Mouse (Mus musculus): ENCODE data around the gene 1110051M20Rik.

1110051M20Rik gene

GRCm38 (mm10) chr2:91351841-91352240, 92.7 kb downstream of the 1110051M20Rik start:
- in situ Hi-C loops (cut with MboI, MseI): no loop called here

GRCm38 (mm10) chr2:91349974-91350457, 94.5 kb downstream of the 1110051M20Rik start:
- in situ Hi-C loops (cut with MboI, MseI): no loop called here

- in situ Hi-C loops (cut with MboI, MseI): no loop called here
Observed at GRCm38 (mm10) chr2:91348936-91349335, 95.6 kb downstream of the 1110051M20Rik start.

GRCm38 (mm10) chr2:91345644-91346043, 98.9 kb downstream of the 1110051M20Rik start:
- in situ Hi-C loops (cut with MboI, MseI): no loop called here

GRCm38 (mm10) chr2:91339591-91339990, 104.9 kb downstream of the 1110051M20Rik start:
- in situ Hi-C loops (cut with MboI, MseI): no loop called here

- in situ Hi-C loops (cut with MboI, MseI): no loop called here
Observed at GRCm38 (mm10) chr2:91335128-91335527, 109.4 kb downstream of the 1110051M20Rik start.

GRCm38 (mm10) chr2:91331051-91331843, 113.3 kb downstream of the 1110051M20Rik start:
- in situ Hi-C loops (cut with MboI, MseI): no loop called here

- in situ Hi-C loops (cut with MboI, MseI): no loop called here
Observed at GRCm38 (mm10) chr2:91329996-91330738, 114.3 kb downstream of the 1110051M20Rik start.

- in situ Hi-C loops (cut with MboI, MseI): no loop called here
Observed at GRCm38 (mm10) chr2:91328729-91329125, 115.8 kb downstream of the 1110051M20Rik start.

GRCm38 (mm10) chr2:91327968-91328728, 116.4 kb downstream of the 1110051M20Rik start:
- in situ Hi-C loops (cut with MboI, MseI): no loop called here

- in situ Hi-C loops (cut with MboI, MseI): no loop called here
Observed at GRCm38 (mm10) chr2:91326746-91327350, 117.7 kb downstream of the 1110051M20Rik start.

GRCm38 (mm10) chr2:91324761-91325421, 119.6 kb downstream of the 1110051M20Rik start:
- in situ Hi-C loops (cut with MboI, MseI): no loop called here

GRCm38 (mm10) chr2:91324346-91324745, 120.2 kb downstream of the 1110051M20Rik start:
- in situ Hi-C loops (cut with MboI, MseI): no loop called here

GRCm38 (mm10) chr2:91322490-91322889, 122.0 kb downstream of the 1110051M20Rik start:
- in situ Hi-C loops (cut with MboI, MseI): no loop called here

- in situ Hi-C loops (cut with MboI, MseI): no loop called here
Observed at GRCm38 (mm10) chr2:91321923-91322322, 122.6 kb downstream of the 1110051M20Rik start.

GRCm38 (mm10) chr2:91320559-91321529, 123.7 kb downstream of the 1110051M20Rik start:
- in situ Hi-C loops (cut with MboI, MseI): no loop called here

- in situ Hi-C loops (cut with MboI, MseI): no loop called here
Observed at GRCm38 (mm10) chr2:91314184-91314583, 130.3 kb downstream of the 1110051M20Rik start.

GRCm38 (mm10) chr2:91312578-91313311, 131.8 kb downstream of the 1110051M20Rik start:
- in situ Hi-C loops (cut with MboI, MseI): no loop called here

- in situ Hi-C loops (cut with MboI, MseI): no loop called here
Observed at GRCm38 (mm10) chr2:91309546-91309945, 135.0 kb downstream of the 1110051M20Rik start.
